Mouse (Mus musculus): ENCODE results near the gene 1700018B08Rik. TPM values are rescaled to one million over a fixed set of nuclear protein-coding genes. Genes with fewer than 3 reads are reported as not detected.

1700018B08Rik gene
- not detected for total RNA-seq (2021)
- long read RNA-seq, experiment 1, partial matches to known transcripts: 0 of 2 reads
- long read RNA-seq, experiment 1, other reads (novel, unspliced or antisense): 2 of 2 reads
- long read RNA-seq, experiment 2: 0 reads

GRCm38 (mm10) chr8:121544276-121544785 is at the start of gene 1700018B08Rik:
TSS of gene 1700018B08Rik (minus strand) at chr8:121544320.
- DNase-seq: no peak

DNA sequence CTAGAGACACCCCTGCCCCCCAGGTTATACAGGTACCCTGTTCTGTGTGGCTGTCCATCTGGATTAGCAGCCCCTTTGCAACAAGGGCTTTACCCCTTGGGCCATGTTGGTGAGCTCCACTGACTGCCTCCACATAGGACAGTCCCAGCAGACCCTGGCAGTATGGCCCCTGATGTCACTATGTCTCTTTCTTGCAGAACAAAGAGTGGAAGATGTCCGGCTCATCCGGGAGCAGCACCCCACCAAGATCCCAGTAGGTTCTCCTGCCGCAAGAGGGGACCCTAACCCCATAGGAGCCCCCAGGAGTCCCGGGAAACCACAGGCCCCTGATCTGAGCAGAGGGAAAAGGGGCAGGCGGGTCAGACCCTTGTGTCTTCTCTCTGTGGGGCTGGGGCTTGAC is 49.2 kb upstream of the 1700018B08Rik start:
- DNase-seq: peak in 1 of 2 experiments; percentile 9

DNA sequence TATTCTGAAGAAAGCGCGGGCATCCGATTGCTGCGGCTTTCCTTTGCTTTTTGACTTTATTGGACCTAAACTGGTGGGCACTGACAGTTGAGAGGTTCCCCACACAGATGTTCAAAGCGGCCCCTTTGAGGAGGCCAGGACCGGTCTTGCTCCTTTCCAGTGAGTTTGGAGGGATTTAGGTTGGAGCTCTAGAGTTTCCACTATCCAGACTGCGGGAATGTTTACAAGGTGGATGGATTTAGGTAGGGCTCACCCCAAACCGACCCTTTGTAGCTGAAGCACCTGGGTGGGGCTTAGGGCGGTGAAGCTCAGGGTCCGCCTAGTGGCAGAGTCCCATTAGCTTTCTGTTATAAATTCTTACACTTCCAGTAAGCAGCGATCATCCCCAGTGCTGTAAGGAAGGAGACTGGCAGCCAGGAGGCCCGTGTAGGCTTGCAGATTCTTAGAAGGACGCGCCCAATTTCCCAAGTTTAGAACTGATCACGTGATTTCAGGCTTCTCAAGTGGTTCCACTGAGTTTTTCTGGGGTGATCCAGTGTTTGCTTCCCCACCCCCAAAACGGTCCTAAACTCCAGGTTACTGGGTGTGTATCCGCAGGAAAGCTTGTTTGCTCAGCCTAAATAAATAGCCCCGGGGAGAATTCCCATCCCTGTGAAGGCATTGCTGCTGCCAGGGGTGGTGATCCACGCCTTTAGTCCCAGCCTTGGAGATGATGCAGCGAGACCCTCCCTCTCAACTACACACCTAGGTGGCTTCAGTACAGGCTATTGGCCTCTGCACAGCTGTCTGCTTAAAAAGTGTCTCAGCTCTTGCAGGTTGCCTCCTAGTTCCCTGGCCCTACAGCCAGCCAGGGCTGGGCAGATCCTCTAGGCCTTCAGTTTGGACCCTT is 47.3 kb upstream of the 1700018B08Rik start:
- peak; percentile 57 to 67 for DNase-seq

DNA sequence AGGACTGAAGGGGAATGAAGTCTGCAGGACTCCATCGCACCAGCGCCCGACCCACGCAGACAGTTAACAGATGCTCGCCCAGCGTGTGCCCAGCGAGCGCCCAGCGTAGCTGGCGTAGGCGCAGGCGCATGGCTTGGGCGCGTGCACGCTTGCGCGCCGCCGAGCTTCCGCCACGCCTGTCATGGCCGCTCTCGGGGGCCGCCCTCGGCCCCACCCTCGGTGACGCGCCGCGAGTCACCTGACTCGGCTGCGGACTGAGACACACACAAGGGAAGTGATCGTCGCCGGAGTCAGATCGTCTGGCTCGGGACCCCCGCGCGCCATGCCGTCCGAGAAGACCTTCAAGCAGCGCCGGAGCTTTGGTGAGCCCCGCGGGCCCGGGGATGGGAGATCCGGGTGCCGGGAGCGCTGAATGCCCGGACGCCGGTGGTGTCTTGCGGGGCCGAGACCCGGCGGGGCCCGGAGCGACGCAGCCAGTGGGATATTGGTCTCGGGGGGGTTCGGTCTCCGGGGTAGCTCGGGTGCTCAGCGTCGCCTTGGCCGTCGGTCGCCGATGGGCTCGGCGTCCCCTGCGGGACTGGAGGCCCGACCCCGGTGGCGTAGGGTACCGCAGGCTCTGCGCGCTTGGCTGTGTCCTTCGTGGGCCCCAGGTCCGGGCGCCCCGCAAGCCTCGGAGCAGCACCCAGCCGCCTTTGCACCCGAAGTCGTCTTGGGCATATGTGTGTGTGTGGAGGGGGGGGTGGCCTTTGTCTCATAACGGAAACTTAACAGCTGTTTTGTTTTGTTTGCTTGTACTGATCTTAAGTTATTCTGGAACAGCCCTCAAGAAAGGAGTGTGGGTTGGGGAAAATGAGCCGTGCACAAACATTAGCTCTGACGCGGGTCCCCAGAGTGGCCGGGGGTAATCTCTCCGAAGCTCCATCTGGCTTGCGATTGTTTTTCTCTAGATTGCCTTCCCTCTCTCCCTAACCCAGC is 46.4 kb upstream of the 1700018B08Rik start, which contains the start of gene Map1lc3b:
TSS of gene Map1lc3b (plus strand) at position 159 of the 975 bp plus-strand sequence.
- peak; percentile 96 to 97 for DNase-seq

DNA sequence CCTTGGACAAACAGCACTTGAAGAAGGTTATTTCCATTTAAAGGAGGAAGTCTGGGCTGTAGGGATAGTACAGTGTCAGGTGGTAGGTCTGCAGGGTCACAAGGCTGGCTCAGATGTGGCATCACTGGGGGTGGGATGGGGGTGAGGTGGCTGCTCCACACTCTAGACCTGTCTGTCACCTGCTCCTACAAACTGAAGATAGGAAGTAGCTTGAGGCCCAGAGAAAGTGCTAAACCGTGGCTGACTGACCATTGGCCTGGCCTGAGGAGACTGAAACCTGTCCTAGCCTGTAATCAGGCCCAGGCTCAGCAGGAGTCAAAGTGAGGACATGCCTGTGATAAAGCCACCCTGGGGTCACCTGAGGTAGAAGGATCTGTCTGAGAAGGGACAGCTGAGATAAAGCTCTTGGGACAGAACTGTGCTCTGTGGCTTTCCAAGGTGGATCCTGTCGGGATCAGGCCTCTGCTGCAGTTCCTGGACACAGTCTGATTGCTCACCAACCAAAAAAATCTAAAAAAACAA is 45.1 kb upstream of the 1700018B08Rik start:
- no peak for DNase-seq

DNA sequence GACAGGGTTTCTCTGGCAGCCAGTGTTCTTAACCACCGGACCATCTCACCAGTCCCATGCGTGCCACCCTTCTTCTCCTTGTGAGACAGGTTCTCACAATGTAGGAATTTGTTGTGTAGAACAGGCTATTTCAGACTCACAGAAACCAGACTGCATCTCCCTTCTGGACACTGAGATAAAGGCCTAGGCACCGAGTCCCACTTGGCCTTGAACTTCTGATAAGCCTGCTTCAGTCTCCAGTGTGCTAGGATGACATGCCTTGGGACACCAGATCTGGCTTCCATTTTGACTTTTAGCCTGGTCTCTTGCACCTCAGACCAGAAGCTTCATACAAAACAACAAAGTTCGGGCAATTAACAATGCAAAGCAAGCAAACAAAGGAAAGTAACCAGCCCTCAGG is 44.6 kb upstream of the 1700018B08Rik start:
- no peak for DNase-seq

- peak; percentile 100 for DNase-seq
Observed at GRCm38 (mm10) chr8:121585159-121585825, 41.2 kb upstream of the 1700018B08Rik start.

- no peak for DNase-seq
Observed at GRCm38 (mm10) chr8:121584730-121585129, 40.6 kb upstream of the 1700018B08Rik start.

- DNase-seq: peak; percentile 59 to 61
Observed at GRCm38 (mm10) chr8:121583653-121584052, 39.5 kb upstream of the 1700018B08Rik start.

GRCm38 (mm10) chr8:121580465-121580864 is 36.3 kb upstream of the 1700018B08Rik start:
- DNase-seq: peak in 1 of 2 experiments; percentile 31

- DNase-seq: peak; percentile 94 to 95
Observed at GRCm38 (mm10) chr8:121578676-121579451, 34.7 kb upstream of the 1700018B08Rik start, which contains the start of gene Fbxo31. TSS of gene Fbxo31 (minus strand) at chr8:121578806.

- no peak for DNase-seq
Observed at GRCm38 (mm10) chr8:121577751-121578675, 33.9 kb upstream of the 1700018B08Rik start.

- DNase-seq: no peak
Observed at GRCm38 (mm10) chr8:121575661-121576060, 31.5 kb upstream of the 1700018B08Rik start.

DNA sequence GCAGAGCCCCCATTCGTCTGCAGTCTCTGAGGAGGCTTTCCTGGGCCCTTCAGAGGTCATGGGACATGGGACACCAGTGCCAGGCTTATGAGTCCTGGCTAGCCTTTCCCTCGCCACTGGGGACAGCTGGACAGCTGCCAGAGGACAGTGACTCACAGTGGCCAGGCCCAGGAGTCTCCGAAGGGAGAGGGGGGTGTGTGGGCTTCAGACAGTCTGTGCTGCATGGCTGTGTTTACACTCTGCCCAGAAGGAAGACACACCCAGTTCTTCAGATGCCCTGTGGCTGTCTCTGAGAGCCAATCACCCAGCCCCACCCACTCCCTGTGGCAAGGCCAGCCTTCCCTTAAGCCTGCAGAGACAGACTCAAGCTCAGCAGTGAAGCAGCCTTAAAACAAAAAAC is 29.2 kb upstream of the 1700018B08Rik start:
- DNase-seq: peak; percentile 82

GRCm38 (mm10) chr8:121572121-121572520 is 28.0 kb upstream of the 1700018B08Rik start:
- no peak for DNase-seq

DNA sequence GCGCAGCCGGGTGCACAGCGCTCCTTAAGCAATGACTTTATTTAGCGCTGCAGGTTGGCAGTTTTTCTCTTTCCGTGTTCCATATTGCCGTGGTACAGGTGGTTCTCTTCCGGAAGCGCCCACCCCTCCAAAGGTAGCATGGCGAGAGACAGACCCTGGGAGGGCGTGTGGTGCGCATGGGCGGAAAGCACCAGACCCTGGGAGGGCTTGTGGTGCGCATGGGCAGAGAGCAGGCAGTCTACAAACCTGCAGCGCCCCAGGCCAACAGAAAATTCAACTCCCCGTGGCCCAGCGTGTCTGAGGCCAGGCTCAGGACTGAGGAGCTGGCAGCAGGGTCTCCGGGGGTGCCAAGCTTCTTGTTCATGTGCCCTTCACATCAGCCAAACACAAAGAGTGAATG is 26.7 kb upstream of the 1700018B08Rik start:
- no peak for DNase-seq

- peak; percentile 50 to 53 for DNase-seq
Observed at GRCm38 (mm10) chr8:121570335-121570734, 26.2 kb upstream of the 1700018B08Rik start.

DNA sequence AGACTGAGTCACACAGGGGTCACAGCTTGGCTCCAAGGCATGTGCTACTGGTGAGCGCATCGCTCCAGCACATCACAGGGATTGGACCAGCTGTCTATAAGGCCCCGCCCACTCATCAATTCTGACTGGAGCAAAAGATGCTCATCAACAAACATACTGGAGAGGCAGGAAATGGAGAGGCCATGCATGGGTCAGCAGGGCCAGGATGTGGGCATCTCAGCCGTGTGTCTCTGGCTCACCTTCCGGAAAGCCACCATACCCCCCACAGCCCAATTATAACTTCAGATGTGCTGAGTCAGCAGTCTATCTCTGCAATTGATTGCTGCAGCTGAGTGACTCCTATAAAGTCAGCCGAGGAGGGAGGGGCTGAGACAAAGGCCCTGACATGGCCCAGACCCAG is 24.2 kb upstream of the 1700018B08Rik start:
- no peak for DNase-seq

- DNase-seq: peak in 1 of 2 experiments; percentile 33
Observed at GRCm38 (mm10) chr8:121563701-121564100, 19.6 kb upstream of the 1700018B08Rik start.

Measured in heart, adult 18-20 months (tissue).